Mouse (Mus musculus) heart, embryonic 16.5 days (tissue): ENCODE results near the gene Sufu. TPM values are rescaled to one million over a fixed set of nuclear protein-coding genes. Genes with fewer than 3 reads are reported as not detected.

ENCODE experiments used
- ATAC-seq: fragments of 200-750 bp; cut with Nextera tagmentation; replicated peaks from 2 replicates; pipeline ENCODE4 v1.8.0; 2017; ENCODE audit warnings: moderate number of reproducible peaks; ENCODE audit not compliant: insufficient read depth, low FRiP score; ENCODE audit errors: extremely low read depth
- H3K27ac ChIP-seq: fragments of 300-500 bp; sonication (generic); 2 replicates; pipeline ENCODE4 v1.5.1; 2014; ENCODE audit warnings: mild to moderate bottlenecking, low read length, control low read depth, moderate library complexity
- H3K27me3 ChIP-seq: fragments of 300-500 bp; sonication (generic); 2 replicates; pipeline ENCODE4 v1.6.1; 2014; ENCODE audit warnings: low read length, mixed read lengths; ENCODE audit not compliant: control insufficient read depth, insufficient read depth
- H3K36me3 ChIP-seq: fragments of 300-500 bp; sonication (generic); 2 replicates; pipeline ENCODE4 v1.6.1; 2014; ENCODE audit not compliant: control insufficient read depth, insufficient read depth
- H3K4me1 ChIP-seq: fragments of 300-500 bp; sonication (generic); 2 replicates; pipeline ENCODE4 v1.6.1; 2014; ENCODE audit warnings: low read length, mixed read lengths; ENCODE audit not compliant: control insufficient read depth, insufficient read depth
- H3K4me2 ChIP-seq: fragments of 300-500 bp; sonication (generic); 2 replicates; pipeline ENCODE4 v1.6.1; 2014; ENCODE audit warnings: low read depth, mild to moderate bottlenecking, control low read depth, low read length
- H3K4me3 ChIP-seq: fragments of 300-500 bp; sonication (generic); 2 replicates; pipeline ENCODE4 v1.5.1; 2014; ENCODE audit warnings: mild to moderate bottlenecking, control low read depth, low read length
- H3K9ac ChIP-seq: fragments of 300-500 bp; sonication (generic); 2 replicates; pipeline ENCODE4 v1.6.1; 2014; ENCODE audit warnings: low read length, control low read depth
- H3K9me3 ChIP-seq: fragments of 300-500 bp; sonication (generic); replicated peaks from 2 replicates; pipeline ENCODE4 v1.6.1; 2016; ENCODE audit warnings: low read length; ENCODE audit not compliant: control insufficient read depth
- WGBS: fragments of 180-500 bp; shearing (Covaris S2); extraction: QIAGEN DNeasy Blood & Tissue Kit; methylation state at CpG from one replicate; pipeline ENCODE4 v1.1.7; 2014; 5-methylcytosine and 5-hydroxymethylcytosine counted together
- polyA plus RNA-seq: library from polyadenylated mRNA; unstranded; fragments of >200 nt; fragmentation: Nextera tagmentation; extraction: Ambion mirVana; gene quantifications from 2 replicates; pipeline ENCODE4 v1.2.1, GENCODE M21; 2015

The Sufu gene
- polyA plus RNA-seq, 1 experiment from 2014 or later = 17.6 TPM

- Histone ChIP-seq H3K4me1 (peaks cover 2% of the 10 kb centered on the region; the same call in 1 of the 2 replicates), H3K27ac (no peak overlapping the region), H3K4me2 (no peak overlapping the region), H3K9me3 (no peaks in the 10 kb centered on the region), H3K4me3 (no peak overlapping the region), H3K9ac (no peak overlapping the region), H3K27me3 (no peaks in the 10 kb centered on the region), H3K36me3 (peaks cover 30% of the 10 kb centered on the region)
- WGBS = 46% methylated on average over 4 of the region's 4 CpGs
- ATAC-seq = no peak
These were observed 20.8 kb upstream of the Sufu start for GRCm38 (mm10) chr19:46375891-46376290.

GRCm38 (mm10) chr19:46382275-46382674 is 14.4 kb upstream of the Sufu start:
- no peak overlapping the region for H3K4me3 ChIP-seq
- ATAC-seq = no peak

DNA sequence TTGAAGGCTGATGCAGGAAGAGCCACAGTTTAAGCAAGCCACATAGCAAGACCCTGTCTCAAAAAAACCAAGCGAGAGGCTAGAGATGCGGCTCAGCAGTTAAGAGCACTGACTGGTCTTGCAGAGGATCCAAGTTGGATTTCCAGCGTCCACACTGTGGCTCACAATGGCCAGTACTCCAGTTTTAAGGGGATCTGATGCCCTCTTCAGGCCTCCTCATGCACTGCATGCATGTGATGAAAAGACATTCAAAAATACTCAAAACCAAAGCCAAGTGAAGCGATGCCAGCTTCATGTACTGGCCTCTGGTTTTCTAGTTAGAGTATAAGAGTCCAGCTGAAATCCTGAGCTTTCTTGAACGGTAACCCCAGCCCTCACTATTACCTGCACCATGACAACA is 6.8 kb upstream of the Sufu start:
- Histone ChIP-seq H3K4me2 (no peak overlapping the region), H3K4me3 (no peak overlapping the region), H3K27me3 (no peaks in the 10 kb centered on the region), H3K9ac (no peak overlapping the region), H3K36me3 (peaks cover 15% of the 10 kb centered on the region), H3K27ac (no peak overlapping the region), H3K9me3 (no peaks in the 10 kb centered on the region), H3K4me1 (peaks cover 12% of the 10 kb centered on the region)
- ATAC-seq = no peak
- 77% methylated on average over 5 of the region's 5 CpGs for WGBS

More at GRCm38 (mm10) chr19:46382275-46382674, 14.4 kb upstream of the Sufu start:
- Histone ChIP-seq H3K36me3 (peaks cover 77% of the 10 kb centered on the region), H3K9ac (no peak overlapping the region), H3K4me1 (no peaks in the 10 kb centered on the region), H3K27me3 (no peaks in the 10 kb centered on the region), H3K27ac (no peak overlapping the region), H3K4me2 (no peak overlapping the region), H3K9me3 (no peaks in the 10 kb centered on the region)
- WGBS = 88% methylated on average over 9 of the region's 9 CpGs

- WGBS = 42% methylated on average over 4 of the region's 4 CpGs
- Histone ChIP-seq H3K9ac (no peak overlapping the region), H3K4me2 (no peak overlapping the region), H3K9me3 (no peaks in the 10 kb centered on the region), H3K4me3 (no peak overlapping the region), H3K27me3 (no peaks in the 10 kb centered on the region), H3K4me1 (peaks cover 16% of the 10 kb centered on the region), H3K27ac (no peak overlapping the region), H3K36me3 (peaks cover 7% of the 10 kb centered on the region)
- ATAC-seq = no peak
These were observed 4.7 kb upstream of the Sufu start for GRCm38 (mm10) chr19:46392018-46392417.

DNA sequence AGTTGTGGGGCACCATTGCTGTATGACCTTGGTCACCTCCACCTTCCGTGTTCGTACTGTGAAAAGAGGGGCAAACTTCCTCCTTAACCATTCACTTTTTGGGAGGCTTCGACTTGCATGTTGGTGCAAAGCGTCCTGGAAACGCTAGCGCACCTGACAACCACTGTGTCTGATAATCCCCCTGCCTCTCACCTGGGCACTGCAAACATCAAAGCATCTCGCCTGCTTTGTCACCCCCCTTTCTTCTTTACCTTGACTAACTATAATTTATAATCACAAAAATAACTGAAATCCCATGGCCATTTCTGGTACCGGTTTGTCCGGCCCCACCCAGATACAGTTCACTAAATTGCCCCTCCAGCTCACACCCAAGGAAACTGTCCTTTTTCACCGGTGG is 2.0 kb upstream of the Sufu start:
- peaks cover 33% of the 10 kb centered on the region for H3K4me1 ChIP-seq
- no peaks in the 10 kb centered on the region for H3K9me3 ChIP-seq
- peak overlapping the region; percentile 91 for H3K4me2 ChIP-seq
- ATAC-seq = no peak
- peak overlapping the region; percentile 73 for H3K4me3 ChIP-seq
- peak overlapping the region; percentile 66 for H3K9ac ChIP-seq
- WGBS = 2% methylated on average over 10 of the region's 10 CpGs
- no peaks in the 10 kb centered on the region for H3K27me3 ChIP-seq
- H3K36me3 ChIP-seq = no peaks in the 10 kb centered on the region
- no peak overlapping the region for H3K27ac ChIP-seq

DNA sequence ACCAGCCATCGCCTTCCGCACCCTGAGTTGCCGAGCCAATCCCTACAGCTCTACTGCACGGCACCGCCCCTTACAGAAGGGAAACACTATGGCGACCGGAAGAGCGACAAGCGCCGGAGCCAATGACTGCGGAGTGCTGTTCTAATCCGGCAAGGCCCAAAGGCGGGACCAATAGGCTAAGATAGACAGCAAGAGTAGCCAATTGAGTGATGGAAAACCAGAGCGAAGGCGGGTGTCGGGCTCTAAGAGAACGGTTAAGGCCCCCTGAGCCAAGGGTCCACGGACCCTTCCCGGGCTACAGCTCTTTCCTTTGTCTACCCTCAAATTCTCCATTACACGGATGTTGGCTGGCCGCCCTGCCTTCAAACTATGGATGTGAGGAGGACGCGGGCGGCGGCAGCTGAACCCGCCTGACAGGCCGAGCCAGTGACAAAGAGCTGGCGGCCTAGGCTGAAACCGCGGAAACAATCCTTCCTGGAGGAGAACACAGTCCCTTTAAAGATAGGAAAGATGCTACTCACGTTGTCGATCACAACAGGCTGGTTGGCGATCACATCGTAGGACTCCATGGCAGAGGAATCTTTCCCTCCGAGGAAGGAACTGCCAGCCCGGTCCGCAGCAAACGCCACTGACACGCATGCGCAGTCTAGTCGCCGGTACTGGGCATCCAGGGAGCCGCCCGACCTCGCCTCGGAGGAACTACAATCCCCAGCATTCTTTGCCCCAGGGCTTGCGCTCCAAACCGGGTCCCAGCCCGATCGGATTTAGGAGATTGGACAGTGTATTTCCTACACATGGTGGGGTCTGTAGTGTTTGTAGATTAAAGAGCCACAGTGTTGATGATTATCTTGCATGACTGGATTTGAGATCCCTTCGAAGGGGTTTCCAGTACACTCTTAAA is 1.3 kb upstream of the Sufu start, which contains the start of gene Actr1a:
Actr1a (minus strand) TSS at position 640 of the 901 bp plus-strand sequence.
- peak within 1 kb of the TSS; percentile 56 for H3K27ac ChIP-seq
- WGBS = under 1% methylated on average over 51 of the region's 51 CpGs
- ATAC-seq = peak; percentile 92
- H3K27me3 ChIP-seq = no peaks in the 10 kb centered on the region
- peak within 1 kb of the TSS; percentile 73 for H3K4me3 ChIP-seq
- H3K4me2 ChIP-seq = peak within 1 kb of the TSS; percentile 92
- no peaks in the 10 kb centered on the region for H3K9me3 ChIP-seq
- H3K4me1 ChIP-seq = peaks cover 38% of the 10 kb centered on the region
- no peaks in the 10 kb centered on the region for H3K36me3 ChIP-seq
- H3K9ac ChIP-seq = peak within 1 kb of the TSS; percentile 79

DNA sequence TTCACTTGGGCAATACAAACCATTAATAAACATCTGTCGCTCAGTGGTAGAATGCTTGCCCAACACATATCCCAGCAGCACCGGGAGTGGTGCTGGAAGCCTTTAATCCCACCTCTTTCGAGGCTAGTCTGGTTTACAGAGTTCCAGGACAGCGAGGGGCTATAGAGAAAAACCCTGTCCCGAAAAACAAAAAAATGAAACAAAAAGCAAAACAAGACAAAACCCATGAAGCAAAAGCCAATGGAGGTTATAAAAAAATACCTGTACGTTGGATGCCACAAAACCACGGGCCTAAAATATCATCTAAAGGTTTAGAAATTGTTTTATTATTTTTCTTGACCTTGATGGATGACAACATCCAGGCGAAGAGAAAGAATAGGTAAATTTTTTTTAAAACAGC is 587 bp upstream of the Sufu start:
- Histone ChIP-seq H3K9ac (peak overlapping the region; percentile 79), H3K4me3 (peak overlapping the region; percentile 73)
- WGBS = 10% methylated on average over 8 of the region's 8 CpGs

DNA sequence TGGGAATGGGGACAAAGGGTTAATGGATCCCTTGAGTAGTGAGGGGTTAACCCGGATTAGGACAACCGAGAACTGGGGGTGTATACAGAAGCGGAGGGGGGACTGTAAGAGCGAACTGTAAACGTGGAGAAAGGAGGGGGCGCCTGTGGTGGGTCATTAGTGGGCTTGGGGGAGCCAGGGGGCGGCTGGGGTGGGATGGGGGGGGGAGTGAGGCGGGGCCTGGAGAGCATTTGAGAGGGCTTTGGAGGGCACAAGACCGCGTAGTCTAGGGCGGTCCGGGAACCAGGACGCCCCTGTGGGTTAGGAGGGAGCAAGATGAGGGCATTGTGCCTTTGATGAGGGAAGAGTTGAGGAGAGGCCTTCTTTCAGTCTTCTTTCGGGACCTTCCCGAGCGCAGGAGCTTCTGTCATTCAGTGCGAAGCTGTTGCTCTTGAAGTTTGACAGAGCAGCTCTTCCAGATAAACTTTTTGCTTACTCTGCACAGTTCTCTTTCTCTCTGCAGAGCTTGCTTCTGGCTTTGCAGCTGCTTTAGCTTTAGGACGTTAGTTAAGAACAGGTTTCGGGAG is 823 bp downstream of the Sufu start:
- peak overlapping the region; percentile 98 for H3K4me3 ChIP-seq
- peak overlapping the region; percentile 92 for H3K4me2 ChIP-seq
- peaks cover 39% of the 10 kb centered on the region for H3K4me1 ChIP-seq
- H3K27ac ChIP-seq = peak overlapping the region; percentile 84
- ATAC-seq = no peak
- no peaks in the 10 kb centered on the region for H3K9me3 ChIP-seq
- H3K9ac ChIP-seq = peak overlapping the region; percentile 93
- WGBS = 3% methylated on average over 19 of the region's 19 CpGs
- peaks cover 6% of the 10 kb centered on the region; the same call in 1 of the 2 replicates for H3K36me3 ChIP-seq
- no peaks in the 10 kb centered on the region for H3K27me3 ChIP-seq

More for the DNA sequence above, 587 bp upstream of the Sufu start:
- Histone ChIP-seq H3K36me3 (peaks cover 3% of the 10 kb centered on the region; the same call in 1 of the 2 replicates), H3K9me3 (no peaks in the 10 kb centered on the region), H3K4me2 (peak overlapping the region; percentile 75), H3K27me3 (no peaks in the 10 kb centered on the region), H3K4me1 (peaks cover 39% of the 10 kb centered on the region), H3K27ac (peak overlapping the region; percentile 33; the same call in 1 of the 2 replicates)
- no peak for ATAC-seq

- 35% methylated on average over 3 of the region's 3 CpGs for WGBS
- Histone ChIP-seq H3K9ac (peak overlapping the region; percentile 93), H3K9me3 (no peaks in the 10 kb centered on the region), H3K4me3 (peak overlapping the region; percentile 98), H3K4me1 (peaks cover 39% of the 10 kb centered on the region), H3K27ac (no peak overlapping the region), H3K36me3 (peaks cover 9% of the 10 kb centered on the region), H3K27me3 (no peaks in the 10 kb centered on the region), H3K4me2 (peak overlapping the region; percentile 92)
- ATAC-seq = no peak
These were observed 1.7 kb downstream of the Sufu start for GRCm38 (mm10) chr19:46398401-46398800.
